ENCODE assay signal across 8 mouse cellular contexts in genomic region chr7:124347218-124348017, GRCm38 (mm10).
DNase-seq lines count a peak whose midpoint lies in the region; TF ChIP-seq lines count a peak whose summit lies in the region.

No protein-coding gene starts in this region.

- TF ChIP-seq POLR2A in brain, embryonic 14.5 days (IDR thresholded peaks at IDR 0.05; ENCODE audit: borderline replicate concordance, extremely low read depth, insufficient read depth, insufficient read length, poor library complexity, severe bottlenecking): no peak

- peak; percentile 18 for DNase-seq in embryo, embryonic 11 days
- DNase-seq in embryo, embryonic 9.5 days (ENCODE audit: extremely low spot score): no peak
- DNase-seq in brain, embryonic 14.5 days (ENCODE audit: low read depth): peak; percentile 90
- peak; percentile 43 for DNase-seq in kidney, adult 11 months
- DNase-seq in layer of hippocampus, postnatal 25 days (ENCODE audit: extremely low spot score in 1 of 2, low spot score in 1 of 2): peak; percentile 20 to 29
- DNase-seq in testis, postnatal 10 days (ENCODE audit: low spot score): no peak
- DNase-seq in adrenal gland, adult 8-10 months: no peak
- no peak for DNase-seq in Muller cell, postnatal 12 days (ENCODE audit: inconsistent ontology term)

- no peak for TF ChIP-seq CTCF in brain, embryonic 14.5 days (IDR thresholded peaks at IDR 0.05; ENCODE audit: borderline replicate concordance, extremely low read depth, insufficient read depth, insufficient read length)

Comparison
In these comparisons a context has a peak if more than half of its experiments do, and no peak if none do; other contexts are left out.
1. DNase-seq: peak in embryo, embryonic 11 days (single experiment), brain, embryonic 14.5 days (single experiment), kidney, adult 11 months (single experiment) and layer of hippocampus, postnatal 25 days (2 of 2); none in embryo, embryonic 9.5 days (single experiment), testis, postnatal 10 days (single experiment), adrenal gland, adult 8-10 months (single experiment) and Muller cell, postnatal 12 days (single experiment).